Mouse (Mus musculus): ENCODE data around the gene Zfp964. TPM values are rescaled to one million over a fixed set of nuclear protein-coding genes. Genes with fewer than 3 reads are reported as not detected.
A peak's percentile ranks its signal among the peaks of the same experiment; 100 is the strongest.
"Not testable (repeated sequence)": the region's sequence is repeated elsewhere in the genome, so short reads cannot be mapped to it uniquely, and the experiment has no call there.

Gene Zfp964
- total RNA-seq, 1 experiment, result 0.85 TPM

DNA sequence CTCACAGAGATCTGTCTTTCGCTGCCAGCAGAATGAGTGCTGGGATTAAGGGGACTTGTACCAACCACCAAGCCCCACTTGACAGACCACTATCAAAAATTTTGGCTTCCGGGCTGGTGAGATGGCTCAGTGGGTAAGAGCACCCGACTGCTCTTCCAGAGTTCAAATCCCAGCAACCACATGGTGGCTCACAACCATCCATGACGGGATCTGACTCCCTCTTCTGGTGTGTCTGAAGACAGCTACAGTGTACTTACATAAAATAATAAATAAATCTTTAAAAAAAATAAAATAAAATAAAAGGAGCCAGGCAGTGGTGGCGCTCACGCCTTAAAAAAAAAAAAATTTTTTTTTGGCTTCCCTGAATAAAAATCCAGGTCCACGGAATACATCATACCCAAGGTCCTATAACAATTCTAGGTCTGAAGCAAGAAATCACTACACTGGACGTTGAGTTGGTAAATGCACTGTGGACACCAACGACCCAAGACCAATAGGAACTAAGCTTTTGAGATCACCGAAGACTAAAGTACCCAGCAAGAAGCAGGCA, 396 bp upstream of the Zfp964 start:
- H3K36me3 ChIP-seq (ENCODE audit: control insufficient read depth, insufficient read depth, low read length, poor library complexity, severe bottlenecking), result no peaks in the 10 kb centered on the region
- H3K27ac ChIP-seq (ENCODE audit: insufficient read depth, low read depth, low read length, poor library complexity, severe bottlenecking), result no peak overlapping the region
- no peak overlapping the region for H3K9ac ChIP-seq (ENCODE audit: insufficient read depth, low read depth, low read length, poor library complexity, severe bottlenecking)
- no peaks in the 10 kb centered on the region for H3K4me1 ChIP-seq (ENCODE audit: control insufficient read depth in 2 of 2, insufficient read depth in 2 of 2, low read length in 2 of 2, poor library complexity in 1 of 2)
- in situ Hi-C loops (cut with MboI; ENCODE audit: low sequenced_read_pairs in 2 of 2, unreplicated experiment in 2 of 2), result no loop called here
- no peak for DNase-seq (ENCODE audit: low read depth, low spot score)
- TF ChIP-seq CHD2 (IDR thresholded peaks at IDR 0.05; ENCODE audit: low read depth, low read length) (no peak), HCFC1 (IDR thresholded peaks at IDR 0.05; ENCODE audit: borderline replicate concordance, insufficient read depth, low read length) (no peak)
- H3K9me3 ChIP-seq (ENCODE audit: control insufficient read depth, insufficient read depth, low read depth, low read length), result no peaks in the 10 kb centered on the region
- peak overlapping the region in 1 of 2 experiments; percentile 90; a peak in 2 of 4 replicates for H3K4me3 ChIP-seq (ENCODE audit: insufficient read depth in 1 of 2, low read depth in 1 of 2, low read length in 2 of 2, poor library complexity in 1 of 2, severe bottlenecking in 1 of 2)

DNA sequence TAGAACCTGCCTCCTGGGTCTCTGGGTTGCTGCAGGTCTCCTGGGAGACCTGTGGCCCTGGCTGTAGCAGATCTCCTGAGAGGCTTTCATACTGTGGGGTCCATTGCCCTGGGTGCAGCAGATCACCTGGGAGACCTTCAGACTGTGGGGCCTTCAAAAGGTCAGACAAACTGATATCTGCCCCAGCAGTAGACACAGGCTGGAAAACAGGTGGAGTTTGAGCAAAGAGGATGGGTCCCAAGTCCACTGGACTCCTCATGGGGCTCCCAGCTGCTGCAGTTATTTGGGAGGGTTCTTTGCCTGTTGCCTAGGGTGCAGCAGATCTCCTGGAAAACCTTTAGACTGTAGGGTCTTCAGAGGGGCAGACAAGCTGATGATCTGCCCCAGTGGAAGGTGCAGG, 7.0 kb downstream of the Zfp964 start:
- no peaks in the 10 kb centered on the region for H3K36me3 ChIP-seq (ENCODE audit: control insufficient read depth, insufficient read depth, low read length, poor library complexity, severe bottlenecking)
- no peaks in the 10 kb centered on the region for H3K9me3 ChIP-seq (ENCODE audit: control insufficient read depth, insufficient read depth, low read depth, low read length)
- H3K4me3 ChIP-seq (ENCODE audit: insufficient read depth in 1 of 2, low read depth in 1 of 2, low read length in 2 of 2, poor library complexity in 1 of 2, severe bottlenecking in 1 of 2), result no peak overlapping the region
- H3K4me1 ChIP-seq (ENCODE audit: control insufficient read depth in 2 of 2, insufficient read depth in 2 of 2, low read length in 2 of 2, poor library complexity in 1 of 2), result no peaks in the 10 kb centered on the region
- no peak overlapping the region for H3K9ac ChIP-seq (ENCODE audit: insufficient read depth, low read depth, low read length, poor library complexity, severe bottlenecking)
- TF ChIP-seq MAFK (IDR thresholded peaks at IDR 0.05; ENCODE audit: insufficient read depth, low read depth, low read length) (no peak), ZNF384 (IDR thresholded peaks at IDR 0.05; ENCODE audit: low read depth, low read length) (no peak), ZC3H11A (IDR thresholded peaks at IDR 0.05; ENCODE audit: borderline replicate concordance, low read depth, low read length) (no peak), CHD2 (IDR thresholded peaks at IDR 0.05; ENCODE audit: low read depth, low read length) (no peak), HCFC1 (IDR thresholded peaks at IDR 0.05; ENCODE audit: borderline replicate concordance, insufficient read depth, low read length) (no peak)
- H3K27ac ChIP-seq (ENCODE audit: insufficient read depth, low read depth, low read length, poor library complexity, severe bottlenecking), result no peak overlapping the region
- in situ Hi-C loops (cut with MboI; ENCODE audit: low sequenced_read_pairs in 2 of 2, unreplicated experiment in 2 of 2), result no loop called here
- DNase-seq (ENCODE audit: low read depth, low spot score), result no peak

DNA sequence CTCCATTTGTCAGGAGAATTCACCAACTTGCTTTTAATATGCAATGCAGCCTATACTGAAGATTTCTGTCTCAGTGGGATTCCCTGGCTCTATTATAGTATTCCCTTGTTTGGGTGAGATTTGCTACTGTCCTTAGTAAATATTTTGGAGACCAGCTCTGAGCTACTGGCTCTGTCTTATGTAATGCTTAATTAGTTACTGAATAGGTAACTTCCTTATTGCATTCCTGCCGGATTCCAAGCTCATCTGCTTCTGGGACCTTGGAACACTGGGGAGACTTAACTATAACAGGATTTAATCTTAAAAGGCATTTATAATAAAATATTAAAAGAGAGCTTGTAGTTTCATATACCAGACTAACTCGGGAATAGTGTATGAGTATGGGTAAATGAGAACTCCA, 10.8 kb downstream of the Zfp964 start:
- H3K9ac ChIP-seq (ENCODE audit: insufficient read depth, low read depth, low read length, poor library complexity, severe bottlenecking); DNase-seq (ENCODE audit: low read depth, low spot score); H3K4me3 ChIP-seq (ENCODE audit: insufficient read depth in 1 of 2, low read depth in 1 of 2, low read length in 2 of 2, poor library complexity in 1 of 2, severe bottlenecking in 1 of 2); H3K4me1 ChIP-seq (ENCODE audit: control insufficient read depth in 2 of 2, insufficient read depth in 2 of 2, low read length in 2 of 2, poor library complexity in 1 of 2); H3K27ac ChIP-seq (ENCODE audit: insufficient read depth, low read depth, low read length, poor library complexity, severe bottlenecking); H3K36me3 ChIP-seq (ENCODE audit: control insufficient read depth, insufficient read depth, low read length, poor library complexity, severe bottlenecking); H3K9me3 ChIP-seq (ENCODE audit: control insufficient read depth, insufficient read depth, low read depth, low read length); in situ Hi-C loops (cut with MboI; ENCODE audit: low sequenced_read_pairs in 2 of 2, unreplicated experiment in 2 of 2): not testable (repeated sequence)

GRCm38 (mm10) chr8:69701810-69702209, 47.5 kb downstream of the Zfp964 start:
- DNase-seq (ENCODE audit: low read depth, low spot score), result peak; percentile 24
- no peak overlapping the region for H3K9ac ChIP-seq (ENCODE audit: insufficient read depth, low read depth, low read length, poor library complexity, severe bottlenecking)
- TF ChIP-seq ZC3H11A (IDR thresholded peaks at IDR 0.05; ENCODE audit: borderline replicate concordance, low read depth, low read length), result no peak
- no peak; the same call in 1 of the 2 replicates for TF ChIP-seq ZNF384 (IDR thresholded peaks at IDR 0.05; ENCODE audit: low read depth, low read length)
- TF ChIP-seq HCFC1 (IDR thresholded peaks at IDR 0.05; ENCODE audit: borderline replicate concordance, insufficient read depth, low read length), result no peak
- TF ChIP-seq CHD2 (IDR thresholded peaks at IDR 0.05; ENCODE audit: low read depth, low read length), result no peak
- TF ChIP-seq MAFK (IDR thresholded peaks at IDR 0.05; ENCODE audit: insufficient read depth, low read depth, low read length), result no peak
- H3K4me1 ChIP-seq (ENCODE audit: control insufficient read depth in 2 of 2, insufficient read depth in 2 of 2, low read length in 2 of 2, poor library complexity in 1 of 2), result no peaks in the 10 kb centered on the region
- no peak overlapping the region for H3K4me3 ChIP-seq (ENCODE audit: insufficient read depth in 1 of 2, low read depth in 1 of 2, low read length in 2 of 2, poor library complexity in 1 of 2, severe bottlenecking in 1 of 2)
- H3K36me3 ChIP-seq (ENCODE audit: control insufficient read depth, insufficient read depth, low read length, poor library complexity, severe bottlenecking), result peaks cover 5% of the 10 kb centered on the region
- no peaks in the 10 kb centered on the region for H3K9me3 ChIP-seq (ENCODE audit: control insufficient read depth, insufficient read depth, low read depth, low read length)
- no peak overlapping the region; the same call in 1 of the 2 replicates for H3K27ac ChIP-seq (ENCODE audit: insufficient read depth, low read depth, low read length, poor library complexity, severe bottlenecking)
- in situ Hi-C loops (cut with MboI; ENCODE audit: low sequenced_read_pairs in 2 of 2, unreplicated experiment in 2 of 2), result no loop called here

DNA sequence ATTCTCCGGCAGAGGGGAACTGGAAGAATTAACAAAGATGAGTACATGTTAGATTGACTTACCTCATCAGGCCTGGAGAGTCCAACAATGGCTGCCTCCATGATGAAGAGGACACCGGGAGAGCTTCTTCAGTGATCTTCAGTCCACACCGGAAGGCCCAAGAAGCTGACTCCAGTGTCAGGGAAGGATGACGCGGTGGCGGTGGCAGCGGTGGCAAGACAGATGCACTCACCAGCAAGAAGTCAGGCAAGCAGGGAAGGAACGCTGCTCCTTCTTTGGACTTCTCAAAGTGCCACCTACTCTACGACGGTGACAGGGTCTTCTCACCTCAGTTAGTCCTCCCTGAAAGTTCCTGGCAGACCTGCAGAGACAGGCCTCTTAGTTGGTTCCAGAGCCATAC, 56.3 kb downstream of the Zfp964 start, which contains the start of gene Zfp869:
Gene Zfp869 (minus strand): TSS at position 101 of the 400 bp plus-strand sequence.
- H3K4me3 ChIP-seq (ENCODE audit: insufficient read depth in 1 of 2, low read depth in 1 of 2, low read length in 2 of 2, poor library complexity in 1 of 2, severe bottlenecking in 1 of 2); H3K27ac ChIP-seq (ENCODE audit: insufficient read depth, low read depth, low read length, poor library complexity, severe bottlenecking); H3K9ac ChIP-seq (ENCODE audit: insufficient read depth, low read depth, low read length, poor library complexity, severe bottlenecking); H3K4me1 ChIP-seq (ENCODE audit: control insufficient read depth in 2 of 2, insufficient read depth in 2 of 2, low read length in 2 of 2, poor library complexity in 1 of 2); H3K9me3 ChIP-seq (ENCODE audit: control insufficient read depth, insufficient read depth, low read depth, low read length); DNase-seq (ENCODE audit: low read depth, low spot score); in situ Hi-C loops (cut with MboI; ENCODE audit: low sequenced_read_pairs in 2 of 2, unreplicated experiment in 2 of 2): not testable (repeated sequence)
- peaks cover 12% of the 10 kb centered on the region for H3K36me3 ChIP-seq (ENCODE audit: control insufficient read depth, insufficient read depth, low read length, poor library complexity, severe bottlenecking)
